Mouse (Mus musculus) ES-Bruce4 (cell line): ENCODE results near the gene Pdk4.

ENCODE experiments used
- CTCF ChIP-seq: IDR thresholded peaks from one replicate; pipeline ENCODE4 v1.8.1; 2011; ENCODE audit warnings: low read depth, low read length
- EP300 ChIP-seq: IDR thresholded peaks from 2 replicates; pipeline ENCODE4 v1.6.1; 2011; ENCODE audit warnings: low read depth, low read length; ENCODE audit not compliant: insufficient read depth
- POLR2A ChIP-seq: IDR thresholded peaks from one replicate; pipeline ENCODE4 v1.8.1; 2011; ENCODE audit warnings: low read length; ENCODE audit not compliant: insufficient read depth

DNA sequence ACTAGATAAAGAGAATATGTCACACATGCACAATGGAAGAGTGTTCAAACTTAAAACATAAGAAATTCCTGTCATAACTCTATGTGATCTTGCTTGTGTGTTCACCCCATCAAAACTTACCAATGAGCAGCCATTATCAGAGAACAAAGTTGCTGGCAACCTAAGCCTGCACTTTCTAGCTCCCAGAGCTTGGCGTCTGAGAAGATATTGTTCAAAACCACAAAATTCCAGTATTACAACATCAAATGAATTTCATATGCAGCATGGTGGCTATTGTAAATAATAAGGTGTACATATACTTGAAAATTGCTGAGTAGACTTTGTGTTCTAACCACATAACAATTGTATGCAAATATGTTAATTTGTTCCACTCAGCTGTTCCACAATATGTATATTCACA, 6.7 kb upstream of the Pdk4 start:
- TF ChIP-seq POLR2A (no peak), CTCF (no peak), EP300 (no peak)
